Mouse (Mus musculus): ENCODE data around the gene Snrpa1. TPM values are rescaled to one million over a fixed set of nuclear protein-coding genes. Genes with fewer than 3 reads are reported as not detected.
"Not testable (repeated sequence)": the region's sequence is repeated elsewhere in the genome, so short reads cannot be mapped to it uniquely, and the experiment has no call there.

Snrpa1 gene
- total RNA-seq (2021), result 10 to 100 TPM; 38.7 to 42.6 TPM

DNA sequence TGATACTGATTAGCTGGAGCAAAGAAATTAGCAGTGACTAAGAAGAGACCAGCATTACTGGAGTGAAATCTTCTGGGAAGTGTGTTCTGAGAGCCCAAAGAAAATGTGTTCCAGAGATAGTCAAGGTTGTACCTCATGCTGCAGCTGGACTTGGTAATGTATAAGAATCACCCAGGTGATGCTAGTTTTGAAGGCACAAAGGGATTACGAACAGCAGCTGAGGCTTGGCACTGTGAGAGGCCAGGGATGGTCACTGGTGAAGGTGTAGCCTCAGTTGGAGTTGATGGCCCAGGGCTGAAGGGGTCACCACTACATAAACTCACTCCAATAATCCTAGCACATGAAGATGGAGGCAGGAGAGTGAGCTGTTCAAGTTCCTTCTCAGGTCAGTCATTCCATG, at the start of gene Snrpa1:
Snrpa1 (plus strand) TSS at position 301 of the 400 bp plus-strand sequence.
- DNase-seq (ENCODE audit: extremely low spot score in 1 of 2, low spot score in 2 of 2), result no peak
- intact Hi-C loops (cut with DNase I), result loop anchor here (10.0 kb wide), 1 partner anchor 324 kb away; no protein-coding TSS in a partner anchor

DNA sequence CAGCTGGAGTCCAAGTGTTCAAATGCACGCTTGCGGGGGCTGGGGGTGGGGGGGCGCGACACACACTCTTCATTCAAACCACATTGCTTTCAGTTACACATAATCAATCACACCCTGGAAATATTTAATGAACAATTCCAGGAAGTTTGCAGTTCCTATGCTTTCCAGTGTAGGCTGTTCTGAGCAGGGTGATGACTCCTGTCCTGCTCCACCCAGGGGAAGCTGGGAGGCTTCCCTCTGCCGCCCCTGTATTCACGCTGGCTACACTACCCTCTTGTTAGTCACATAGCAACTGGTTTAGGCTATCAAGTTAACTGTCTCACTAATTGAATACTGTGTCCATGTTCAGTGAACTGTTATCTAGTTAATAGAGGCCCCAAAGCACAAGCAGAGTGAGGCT, 48.3 kb upstream of the Snrpa1 start:
- no peak for DNase-seq (ENCODE audit: extremely low spot score in 1 of 2, low spot score in 2 of 2)
- intact Hi-C loops (cut with DNase I), result no loop called here

GRCm38 (mm10) chr7:66027747-66028146, 31.1 kb upstream of the Snrpa1 start:
- intact Hi-C loops (cut with DNase I), result no loop called here
- DNase-seq (ENCODE audit: extremely low spot score in 1 of 2, low spot score in 2 of 2), result no peak

DNA sequence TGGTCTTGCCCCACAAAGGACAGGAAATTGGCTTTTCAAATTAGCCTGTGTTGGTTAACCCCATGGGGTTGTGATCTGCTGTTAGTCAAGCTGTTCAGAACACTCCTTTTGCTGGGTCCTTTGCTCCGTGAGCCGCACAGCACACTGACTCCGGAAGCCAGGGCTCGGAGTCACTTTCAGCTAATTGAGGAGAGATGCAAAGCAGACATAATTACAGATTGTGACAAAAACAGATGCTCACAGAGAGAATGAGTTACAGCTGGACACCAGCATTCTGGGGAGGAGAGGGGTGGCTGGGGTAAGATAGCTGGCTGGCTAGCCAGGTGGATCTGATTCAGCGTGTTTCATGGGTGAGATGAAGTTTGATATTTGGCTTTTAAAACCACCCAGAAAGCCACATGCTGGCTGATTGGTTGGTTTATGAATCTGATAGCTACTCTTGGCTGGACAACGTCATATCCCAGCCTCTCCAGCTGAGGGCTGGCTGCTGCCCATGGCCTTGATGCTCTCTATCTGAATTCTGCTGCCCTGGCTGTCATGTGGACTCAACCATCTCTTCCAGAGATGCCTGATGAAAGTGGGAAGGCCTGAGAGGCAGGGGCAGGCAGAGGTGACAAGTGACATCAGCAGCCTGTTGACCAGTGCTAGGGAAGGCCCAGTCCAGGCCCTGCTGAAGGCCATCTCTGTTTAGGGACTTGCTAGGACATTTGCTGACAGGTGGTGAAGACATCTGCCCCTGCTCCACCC, 29.9 kb upstream of the Snrpa1 start:
- no peak for DNase-seq (ENCODE audit: extremely low spot score in 1 of 2, low spot score in 2 of 2)
- intact Hi-C loops (cut with DNase I), result no loop called here

GRCm38 (mm10) chr7:66036809-66037208, 22.0 kb upstream of the Snrpa1 start:
- intact Hi-C loops (cut with DNase I), result no loop called here
- no peak for DNase-seq (ENCODE audit: extremely low spot score in 1 of 2, low spot score in 2 of 2)

GRCm38 (mm10) chr7:66038261-66038660, 20.5 kb upstream of the Snrpa1 start:
- DNase-seq (ENCODE audit: extremely low spot score in 1 of 2, low spot score in 2 of 2), result no peak
- intact Hi-C loops (cut with DNase I), result no loop called here

GRCm38 (mm10) chr7:66038730-66039129, 20.1 kb upstream of the Snrpa1 start:
- intact Hi-C loops (cut with DNase I), result no loop called here
- no peak for DNase-seq (ENCODE audit: extremely low spot score in 1 of 2, low spot score in 2 of 2)

GRCm38 (mm10) chr7:66040026-66040814, 18.6 kb upstream of the Snrpa1 start:
- intact Hi-C loops (cut with DNase I), result no loop called here
- DNase-seq (ENCODE audit: extremely low spot score in 1 of 2, low spot score in 2 of 2), result no peak

DNA sequence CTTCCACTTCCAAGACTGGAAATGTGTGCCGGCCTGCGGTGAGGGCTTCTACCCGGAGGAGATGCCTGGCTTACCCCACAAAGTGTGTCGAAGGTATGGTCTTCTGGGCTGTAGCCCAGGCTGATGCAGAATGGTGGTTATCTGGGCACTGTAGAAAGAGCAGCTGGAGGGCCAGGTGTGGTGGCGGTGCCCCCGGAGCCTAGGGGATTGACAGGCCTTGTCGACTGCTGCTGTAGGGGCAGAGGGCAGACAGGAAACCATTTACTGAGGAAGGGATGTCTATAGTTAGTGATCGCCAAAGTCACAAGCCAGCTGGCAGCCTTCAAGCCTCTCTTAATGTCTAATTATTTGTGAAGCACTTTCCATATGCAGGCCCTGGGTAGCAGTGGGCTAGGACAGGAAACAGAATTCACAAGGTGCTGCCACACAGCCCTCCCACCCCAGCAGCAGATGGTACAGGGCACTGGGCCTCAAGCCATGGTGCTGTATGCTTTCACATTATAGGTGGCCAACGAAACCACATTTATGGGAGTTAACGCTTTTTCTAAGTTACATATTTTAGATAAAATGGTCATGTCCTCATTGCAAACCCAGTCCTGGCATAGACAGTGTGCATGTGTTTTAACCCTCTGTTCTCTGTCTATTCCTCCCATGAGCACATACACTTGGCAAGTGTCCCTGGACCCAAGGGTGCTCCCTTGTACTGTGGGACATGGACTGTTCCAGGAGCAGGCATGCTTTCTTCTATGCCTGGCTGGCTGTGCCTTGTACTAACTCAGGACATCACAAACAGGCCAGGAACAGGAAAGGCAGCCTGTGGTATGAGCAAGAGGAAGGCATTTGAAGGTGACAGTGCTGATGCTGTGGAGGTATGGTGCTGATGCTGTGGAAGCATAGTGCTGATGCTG, 15.0 kb upstream of the Snrpa1 start, which contains the start of gene Gm45213:
Gm45213 (plus strand) TSS at position 51 of the 908 bp plus-strand sequence.
- intact Hi-C loops (cut with DNase I), result no loop called here
- no peak for DNase-seq (ENCODE audit: extremely low spot score in 1 of 2, low spot score in 2 of 2)

GRCm38 (mm10) chr7:66044617-66045016, 14.2 kb upstream of the Snrpa1 start:
- no peak for DNase-seq (ENCODE audit: extremely low spot score in 1 of 2, low spot score in 2 of 2)
- intact Hi-C loops (cut with DNase I), result no loop called here

DNA sequence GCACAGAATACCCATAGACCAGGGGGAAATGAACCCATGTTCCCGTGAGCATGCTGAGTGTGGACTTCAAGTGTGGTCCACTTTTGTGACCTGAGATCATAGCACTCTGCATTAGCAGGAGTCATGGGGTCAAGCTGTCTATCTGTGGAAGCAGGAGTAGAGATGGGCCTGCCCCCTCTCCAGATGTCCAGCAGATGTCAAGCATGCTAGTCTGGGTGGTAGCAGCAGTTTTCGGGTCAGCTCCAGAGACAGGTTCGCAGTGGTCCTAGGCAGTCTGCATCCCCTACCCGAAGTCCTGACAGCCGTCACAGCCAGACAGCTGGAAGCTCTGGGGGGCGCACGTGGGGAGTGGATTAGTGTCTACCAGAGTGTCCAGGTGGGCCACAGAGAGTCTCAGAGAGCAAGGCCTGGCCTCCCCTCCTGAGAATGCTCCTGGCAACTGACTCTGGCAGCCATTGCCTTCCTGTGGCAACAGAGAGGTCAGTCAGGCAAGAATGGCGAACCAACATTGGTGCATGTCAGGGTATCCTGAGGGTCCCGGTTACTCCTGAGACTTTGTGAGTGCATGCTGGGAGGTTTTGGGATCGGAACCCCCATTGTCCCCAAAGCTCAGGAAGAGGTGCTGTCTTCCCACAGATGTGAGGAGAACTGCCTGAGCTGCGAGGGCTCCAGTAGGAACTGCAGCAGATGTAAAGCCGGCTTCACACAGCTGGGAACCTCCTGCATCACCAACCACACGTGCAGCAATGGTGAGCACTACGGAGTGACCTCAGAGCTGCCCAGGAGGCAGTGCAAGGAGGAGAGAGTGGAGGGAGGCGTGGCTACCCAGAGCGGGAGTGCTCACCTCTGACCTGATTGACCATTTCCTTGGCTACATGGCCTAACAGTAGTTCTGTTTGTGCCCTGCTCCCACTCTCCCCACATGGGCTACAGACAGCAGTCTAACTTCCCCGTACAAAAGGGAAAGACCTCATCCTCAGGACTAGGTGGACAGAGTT, 11.6 kb upstream of the Snrpa1 start:
- intact Hi-C loops (cut with DNase I), result no loop called here
- no peak for DNase-seq (ENCODE audit: extremely low spot score in 1 of 2, low spot score in 2 of 2)

- intact Hi-C loops (cut with DNase I), result no loop called here
- DNase-seq (ENCODE audit: extremely low spot score in 1 of 2, low spot score in 2 of 2), result no peak
Measured at GRCm38 (mm10) chr7:66047975-66048374, 10.8 kb upstream of the Snrpa1 start.

- intact Hi-C loops (cut with DNase I), result no loop called here
- no peak for DNase-seq (ENCODE audit: extremely low spot score in 1 of 2, low spot score in 2 of 2)
Measured at GRCm38 (mm10) chr7:66048446-66049230, 10.2 kb upstream of the Snrpa1 start.

DNA sequence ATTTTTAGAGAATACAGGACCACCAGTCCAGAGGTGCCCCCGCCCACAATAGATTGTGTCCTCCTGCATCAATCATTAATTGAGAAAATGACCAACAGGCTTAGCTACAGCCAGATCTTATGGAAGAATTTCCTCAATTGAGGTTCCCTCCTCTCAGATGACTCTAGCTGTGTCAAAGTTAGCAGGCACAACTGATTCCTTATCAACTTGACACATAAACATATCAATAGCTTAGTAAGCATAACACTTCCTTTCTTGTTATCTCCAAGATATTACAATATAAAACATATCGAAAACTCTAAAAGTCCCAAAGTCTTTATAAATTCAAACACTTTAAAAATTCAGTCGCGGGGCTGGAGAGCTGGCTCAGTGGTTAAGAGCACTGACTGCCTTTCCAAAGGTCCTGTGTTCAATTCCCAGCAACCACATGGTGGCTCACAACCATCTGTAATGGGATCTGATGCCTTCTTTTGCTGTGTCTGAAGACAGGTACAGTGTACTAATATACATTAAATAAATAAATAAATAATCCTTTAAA, 4.8 kb upstream of the Snrpa1 start:
- DNase-seq (ENCODE audit: extremely low spot score in 1 of 2, low spot score in 2 of 2), result no peak
- intact Hi-C loops (cut with DNase I), result loop anchor here (10.0 kb wide), 1 partner anchor 319 kb away; no protein-coding TSS in a partner anchor

GRCm38 (mm10) chr7:66055356-66055755, 3.4 kb upstream of the Snrpa1 start:
- not testable (repeated sequence) for DNase-seq (ENCODE audit: extremely low spot score in 1 of 2, low spot score in 2 of 2)
- intact Hi-C loops (cut with DNase I), result loop anchor here (10.0 kb wide), 1 partner anchor 321 kb away; no protein-coding TSS in a partner anchor

DNA sequence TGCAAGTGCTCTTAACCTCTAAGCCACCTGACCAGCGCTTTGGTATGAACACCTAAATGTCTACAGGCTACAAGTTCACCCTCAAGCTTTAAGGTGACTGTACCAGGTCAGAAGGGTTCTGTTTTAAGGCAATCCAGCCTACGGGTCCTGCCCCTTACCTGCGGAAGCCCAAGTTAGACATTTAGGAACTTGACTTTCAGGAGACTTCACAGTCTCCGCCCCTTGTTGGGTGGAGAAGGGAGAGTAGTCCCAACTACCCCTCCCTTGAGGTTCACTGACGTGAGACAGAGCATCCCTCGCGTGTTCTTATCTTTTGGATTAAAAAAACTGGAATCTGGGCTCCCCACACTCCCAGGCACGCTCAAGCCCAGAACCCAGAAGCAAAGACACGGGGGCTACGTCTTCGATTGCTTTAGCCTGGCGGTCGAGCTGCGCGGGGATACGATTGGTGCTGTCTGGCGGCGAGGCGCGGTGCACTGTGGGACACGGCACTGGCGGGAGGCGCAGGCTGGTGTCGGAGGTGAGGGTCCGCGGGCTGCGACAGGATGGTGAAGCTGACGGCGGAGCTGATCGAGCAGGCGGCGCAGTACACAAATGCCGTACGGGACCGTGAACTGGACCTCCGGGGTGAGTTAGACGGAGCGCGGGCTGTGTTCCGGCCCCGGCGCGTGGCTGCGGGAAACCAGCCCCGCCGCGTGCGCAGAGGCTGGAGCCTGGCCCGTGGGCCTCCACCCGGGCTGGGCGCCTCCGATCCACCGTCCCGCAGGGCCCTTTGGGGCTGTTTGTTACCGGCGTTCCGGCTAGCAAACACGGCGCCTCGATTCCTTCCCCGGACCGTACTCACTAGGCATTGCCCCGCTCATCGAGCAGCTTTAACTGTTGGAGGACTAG, 1.5 kb downstream of the Snrpa1 start:
- intact Hi-C loops (cut with DNase I), result loop anchor here (5.0 to 10.0 kb wide), 2 partner anchors 368 to 756 kb away; partner anchors contain the start of gene Tm2d3
- DNase-seq (ENCODE audit: extremely low spot score in 1 of 2, low spot score in 2 of 2), result peak; percentile 80 to 91

Measured in left cerebral cortex, postnatal 10 days (tissue).